ENCODE assay signal across 17 mouse cellular contexts in genomic region chr7:58779146-58779545, GRCm38 (mm10).
"Had no signal": no experiment of that assay in that cellular context is flagged by ENCODE, and none has a peak within 500 bp of the region (broad histone marks: within the 10 kb centered on the region; RNA-seq: fewer than 3 reads in every experiment).

No protein-coding gene starts in this region.

- DNase-seq: gastrocnemius, adult 2 months; gastrocnemius, postnatal 14 days; gastrocnemius, postnatal 36 days; heart, adult 2 months; heart, postnatal 14 days; heart, postnatal 36 days; kidney, adult 11 months; kidney, adult 2 months; kidney, adult 9 months; kidney, postnatal 14 days; kidney, postnatal 36 days; layer of hippocampus, adult 9-11 months; layer of hippocampus, postnatal 36 days; left cerebral cortex, postnatal 4 days had no signal

- ATAC-seq: hindbrain, postnatal 0 days; intestine, embryonic 16.5 days; liver, embryonic 12.5 days had no signal
